Mouse (Mus musculus): Measurements from ENCODE around the gene Npr3. TPM values are rescaled to one million over a fixed set of nuclear protein-coding genes. Genes with fewer than 3 reads are reported as not detected.
A peak's percentile ranks its signal among the peaks of the same experiment; 100 is the strongest.

The Npr3 gene
- polyA plus RNA-seq, 1 experiment from 2014 or later = 3.8 TPM

DNA sequence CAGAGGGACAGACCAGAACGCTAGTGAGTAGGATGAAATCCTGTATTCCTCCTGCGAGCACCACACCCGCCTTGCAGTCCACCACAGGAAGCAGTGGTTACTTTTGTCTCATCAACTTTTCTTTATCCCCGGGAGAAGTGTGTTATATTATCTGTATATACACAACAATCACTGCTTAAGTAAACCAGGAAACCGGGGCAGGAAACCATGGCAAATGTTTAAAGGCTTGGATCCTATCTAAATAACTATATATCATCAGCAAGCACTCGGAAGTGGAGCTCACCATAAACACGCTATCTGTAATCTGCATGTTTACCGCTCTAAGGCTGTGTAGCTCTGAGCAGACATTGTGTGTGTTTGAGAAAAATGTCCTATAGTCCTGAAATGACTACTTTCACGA lies 13.1 kb downstream of the Npr3 start:
- TF ChIP-seq CTCF (IDR thresholded peaks at IDR 0.05; ENCODE audit: low read depth) = no peak
- H3K4me1 ChIP-seq (replicated peaks; ENCODE audit: control insufficient read depth, insufficient read depth, low read length) = no peaks in the 10 kb centered on the region
- no peaks in the 10 kb centered on the region for H3K27me3 ChIP-seq (replicated peaks; ENCODE audit: control insufficient read depth, insufficient read depth, low read length)

GRCm38 (mm10) chr15:11891395-11891794 lies 15.7 kb downstream of the Npr3 start:
- H3K9me3 ChIP-seq (ENCODE audit: control insufficient read depth) = no peaks in the 10 kb centered on the region
- no peak for ATAC-seq
- no peaks in the 10 kb centered on the region for H3K27me3 ChIP-seq (replicated peaks; ENCODE audit: control insufficient read depth, insufficient read depth, low read length)
- no peak overlapping the region for H3K27ac ChIP-seq (ENCODE audit: low read depth, low read length)
- peak; percentile 57 for TF ChIP-seq CTCF (IDR thresholded peaks at IDR 0.05; ENCODE audit: low read depth)
- H3K4me3 ChIP-seq (ENCODE audit: low read depth, low read length) = no peak overlapping the region
- no peak overlapping the region for H3K9ac ChIP-seq (ENCODE audit: low read depth, low read length)
- no peaks in the 10 kb centered on the region for H3K36me3 ChIP-seq (ENCODE audit: control insufficient read depth, insufficient read depth)
- H3K4me1 ChIP-seq (replicated peaks; ENCODE audit: control insufficient read depth, insufficient read depth, low read length) = no peaks in the 10 kb centered on the region
- WGBS = 71% methylated on average over 3 of the region's 3 CpGs
- no peak overlapping the region for H3K4me2 ChIP-seq (replicated peaks; ENCODE audit: low read depth)

More for the DNA sequence above, 13.1 kb downstream of the Npr3 start:
- H3K9me3 ChIP-seq (ENCODE audit: control insufficient read depth) = no peaks in the 10 kb centered on the region
- 0 out of 2 replicates have a peak overlapping the region, but pooled peaks have one; percentile 21 for H3K4me2 ChIP-seq (replicated peaks; ENCODE audit: low read depth)
- H3K36me3 ChIP-seq (ENCODE audit: control insufficient read depth, insufficient read depth) = no peaks in the 10 kb centered on the region
- H3K4me3 ChIP-seq (ENCODE audit: low read depth, low read length) = no peak overlapping the region
- 14% methylated on average over 9 of the region's 9 CpGs for WGBS
- H3K9ac ChIP-seq (ENCODE audit: low read depth, low read length) = no peak overlapping the region
- ATAC-seq = 0 out of 2 replicates have a peak, but pooled peaks have one; percentile 26
- no peak overlapping the region for H3K27ac ChIP-seq (ENCODE audit: low read depth, low read length)

DNA sequence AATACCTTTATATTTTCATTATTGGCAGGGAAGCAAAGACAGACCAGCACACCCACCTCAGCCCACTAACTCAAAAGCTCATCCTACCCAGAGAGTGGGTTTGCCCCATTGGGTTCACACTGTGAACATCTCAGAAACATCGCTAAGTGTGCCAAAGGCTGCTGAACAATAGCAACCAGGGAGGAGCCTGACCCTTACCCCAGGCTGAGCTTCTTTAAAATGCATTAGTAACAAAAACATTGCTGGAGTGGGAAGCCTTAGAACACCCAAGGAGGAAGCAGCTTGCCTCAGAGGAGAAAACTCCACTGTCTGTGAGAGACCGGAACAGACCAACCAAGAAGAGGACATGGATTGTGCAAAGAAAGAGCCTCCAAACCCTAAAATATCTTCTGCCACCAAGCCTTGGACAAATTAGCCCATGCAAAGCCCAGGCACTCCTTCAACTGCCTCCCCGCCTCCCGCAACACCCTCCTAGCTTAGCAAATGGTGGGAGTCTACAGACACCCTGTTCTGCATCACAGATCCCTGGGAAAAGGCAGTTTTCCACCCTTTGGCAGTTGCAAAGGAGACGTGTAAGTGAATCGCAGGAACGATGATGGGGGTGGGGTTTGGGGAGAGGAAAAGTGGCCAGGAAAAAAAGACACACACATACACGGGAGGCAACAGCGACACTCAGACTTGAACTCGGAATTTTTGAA lies 24.4 kb downstream of the Npr3 start:
- WGBS = 65% methylated on average over 10 of the region's 10 CpGs
- H3K4me1 ChIP-seq (replicated peaks; ENCODE audit: control insufficient read depth, insufficient read depth, low read length) = no peaks in the 10 kb centered on the region
- ATAC-seq = no peak
- TF ChIP-seq CTCF (IDR thresholded peaks at IDR 0.05; ENCODE audit: low read depth) = no peak
- H3K36me3 ChIP-seq (ENCODE audit: control insufficient read depth, insufficient read depth) = 0 out of 2 replicates have a peak, but pooled peaks cover 7% of the 10 kb centered on the region
- H3K27me3 ChIP-seq (replicated peaks; ENCODE audit: control insufficient read depth, insufficient read depth, low read length) = no peaks in the 10 kb centered on the region
- no peak overlapping the region for H3K9ac ChIP-seq (ENCODE audit: low read depth, low read length)
- no peak overlapping the region for H3K4me3 ChIP-seq (ENCODE audit: low read depth, low read length)
- no peak overlapping the region for H3K27ac ChIP-seq (ENCODE audit: low read depth, low read length)
- H3K9me3 ChIP-seq (ENCODE audit: control insufficient read depth) = no peaks in the 10 kb centered on the region
- no peak overlapping the region for H3K4me2 ChIP-seq (replicated peaks; ENCODE audit: low read depth)

DNA sequence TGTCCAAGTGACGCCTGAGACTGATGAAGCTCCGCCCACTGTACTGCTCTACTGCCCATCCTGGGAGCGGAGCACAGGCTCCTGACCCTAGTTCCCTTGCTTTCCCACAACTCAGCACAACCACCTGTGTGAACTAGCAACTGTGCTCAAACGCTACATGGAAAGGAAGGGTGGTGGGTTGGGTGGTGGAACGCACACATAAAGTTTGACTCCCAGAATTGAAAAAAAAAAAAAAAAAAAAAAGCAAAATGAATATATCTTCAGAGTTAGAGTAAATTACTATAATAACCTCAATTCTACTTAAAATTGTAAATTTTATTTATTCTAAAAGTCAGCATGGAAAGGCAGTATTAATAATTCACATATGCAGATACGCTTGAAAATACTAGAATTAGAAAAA lies 25.3 kb downstream of the Npr3 start:
- H3K4me1 ChIP-seq (replicated peaks; ENCODE audit: control insufficient read depth, insufficient read depth, low read length) = no peaks in the 10 kb centered on the region
- 90% methylated on average over 6 of the region's 6 CpGs for WGBS
- H3K27me3 ChIP-seq (replicated peaks; ENCODE audit: control insufficient read depth, insufficient read depth, low read length) = no peaks in the 10 kb centered on the region
- no peak overlapping the region for H3K27ac ChIP-seq (ENCODE audit: low read depth, low read length)
- 0 out of 2 replicates have a peak, but pooled peaks cover 7% of the 10 kb centered on the region for H3K36me3 ChIP-seq (ENCODE audit: control insufficient read depth, insufficient read depth)
- H3K9me3 ChIP-seq (ENCODE audit: control insufficient read depth) = no peaks in the 10 kb centered on the region
- TF ChIP-seq CTCF (IDR thresholded peaks at IDR 0.05; ENCODE audit: low read depth) = no peak
- no peak overlapping the region for H3K9ac ChIP-seq (ENCODE audit: low read depth, low read length)
- ATAC-seq = no peak
- no peak overlapping the region for H3K4me3 ChIP-seq (ENCODE audit: low read depth, low read length)
- no peak overlapping the region for H3K4me2 ChIP-seq (replicated peaks; ENCODE audit: low read depth)

GRCm38 (mm10) chr15:11878334-11878733 lies 28.8 kb downstream of the Npr3 start:
- Histone ChIP-seq H3K27me3 (replicated peaks; ENCODE audit: control insufficient read depth, insufficient read depth, low read length) (no peaks in the 10 kb centered on the region), H3K4me2 (replicated peaks; ENCODE audit: low read depth) (no peak overlapping the region), H3K9ac (ENCODE audit: low read depth, low read length) (no peak overlapping the region), H3K4me1 (replicated peaks; ENCODE audit: control insufficient read depth, insufficient read depth, low read length) (no peaks in the 10 kb centered on the region), H3K27ac (ENCODE audit: low read depth, low read length) (no peak overlapping the region), H3K36me3 (ENCODE audit: control insufficient read depth, insufficient read depth) (0 out of 2 replicates have a peak, but pooled peaks cover 7% of the 10 kb centered on the region), H3K4me3 (ENCODE audit: low read depth, low read length) (no peak overlapping the region), H3K9me3 (ENCODE audit: control insufficient read depth) (no peaks in the 10 kb centered on the region)
- WGBS = 96% methylated on average over 1 of the region's 1 CpGs
- TF ChIP-seq CTCF (IDR thresholded peaks at IDR 0.05; ENCODE audit: low read depth) = no peak
- no peak for ATAC-seq

DNA sequence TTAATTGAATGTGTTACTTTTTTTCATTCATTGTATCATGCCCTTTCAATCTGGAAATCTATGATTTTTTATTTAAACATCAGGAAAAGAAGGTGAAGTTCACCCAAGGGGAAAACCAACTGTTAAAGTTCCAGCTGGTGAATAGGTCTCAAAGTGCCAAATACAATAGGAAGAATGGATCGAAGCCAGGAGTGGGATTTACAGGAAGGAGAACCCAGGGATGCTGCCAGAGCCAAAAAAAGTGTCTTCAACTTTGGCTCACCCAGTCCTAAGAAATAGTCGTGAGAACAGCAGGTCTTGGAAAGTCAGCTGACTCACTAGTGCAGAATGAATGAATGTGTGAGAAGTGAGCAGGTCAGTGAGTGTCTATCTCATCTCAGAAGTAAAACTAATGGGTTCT lies 29.8 kb downstream of the Npr3 start:
- Histone ChIP-seq H3K4me2 (replicated peaks; ENCODE audit: low read depth) (no peak overlapping the region), H3K4me3 (ENCODE audit: low read depth, low read length) (no peak overlapping the region), H3K27me3 (replicated peaks; ENCODE audit: control insufficient read depth, insufficient read depth, low read length) (no peaks in the 10 kb centered on the region), H3K36me3 (ENCODE audit: control insufficient read depth, insufficient read depth) (0 out of 2 replicates have a peak, but pooled peaks cover 7% of the 10 kb centered on the region), H3K4me1 (replicated peaks; ENCODE audit: control insufficient read depth, insufficient read depth, low read length) (no peaks in the 10 kb centered on the region), H3K9ac (ENCODE audit: low read depth, low read length) (no peak overlapping the region), H3K9me3 (ENCODE audit: control insufficient read depth) (no peaks in the 10 kb centered on the region), H3K27ac (ENCODE audit: low read depth, low read length) (no peak overlapping the region)
- no peak for TF ChIP-seq CTCF (IDR thresholded peaks at IDR 0.05; ENCODE audit: low read depth)
- WGBS = 71% methylated on average over 2 of the region's 2 CpGs
- no peak for ATAC-seq
